ENCODE assay signal across 12 mouse cellular contexts in the genomic region with DNA sequence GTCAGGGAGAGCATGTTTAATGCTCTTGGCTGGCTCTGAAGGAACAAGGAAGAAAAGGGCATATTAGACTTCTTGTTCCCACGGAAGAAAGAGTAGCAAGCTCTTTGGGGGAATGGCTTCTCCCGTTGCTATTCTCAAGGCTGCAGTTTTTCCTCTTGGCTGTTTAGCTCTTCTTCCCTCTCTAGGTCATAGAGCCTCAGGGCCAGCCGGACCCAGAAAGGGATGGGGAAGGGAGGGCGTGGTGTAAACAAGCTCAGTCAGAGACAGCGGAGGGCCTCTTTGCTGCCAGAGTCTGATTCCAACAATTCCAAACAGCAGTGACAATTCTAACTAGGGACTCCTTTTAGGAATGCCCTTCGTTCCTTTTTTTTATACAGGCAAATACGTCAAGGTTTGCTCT. TPM values are rescaled to one million over a fixed set of nuclear protein-coding genes. Genes with fewer than 3 reads are reported as not detected.
DNase-seq lines count a peak whose midpoint lies in the region; ATAC-seq and TF ChIP-seq lines count a peak whose summit lies in the region.
"Had no signal": no experiment of that assay in that cellular context is flagged by ENCODE, and none has a peak within 500 bp of the region (broad histone marks: within the 10 kb centered on the region; RNA-seq: fewer than 3 reads in every experiment).

No protein-coding gene starts in this region.

- no peaks in the 10 kb centered on the region for H3K36me3 ChIP-seq in lung, embryonic 14.5 days (ENCODE audit: insufficient read depth)
- no peaks in the 10 kb centered on the region for H3K36me3 ChIP-seq in heart, embryonic 10.5 days
- H3K36me3 ChIP-seq in intestine, embryonic 14.5 days (ENCODE audit: control insufficient read depth, insufficient read depth, low read length) = no peaks in the 10 kb centered on the region
- H3K36me3 ChIP-seq in stomach, postnatal 0 days (ENCODE audit: control insufficient read depth, insufficient read depth, low read length) = no peaks in the 10 kb centered on the region
- H3K36me3 ChIP-seq: limb, embryonic 10.5 days had no signal

- ATAC-seq in lung, embryonic 14.5 days (ENCODE audit: insufficient read depth) = peak; percentile 75; the same call in 1 of the 2 replicates
- ATAC-seq in intestine, embryonic 14.5 days (replicated peaks; ENCODE audit: low FRiP score, low TSS enrichment, low read depth) = no peak
- no peak for ATAC-seq in stomach, postnatal 0 days (ENCODE audit: low FRiP score, low TSS enrichment)

- no peak for TF ChIP-seq CTCF in lung, embryonic 14.5 days (IDR thresholded peaks at IDR 0.05; ENCODE audit: low read depth)
- TF ChIP-seq CTCF in stomach, postnatal 0 days (IDR thresholded peaks at IDR 0.05; ENCODE audit: low read depth) = no peak

- peak overlapping the region; percentile 39 for H3K4me2 ChIP-seq in lung, embryonic 14.5 days
- peak overlapping the region; percentile 20; the same call in 1 of the 2 replicates for H3K4me2 ChIP-seq in intestine, embryonic 14.5 days (ENCODE audit: low read length)
- H3K4me2 ChIP-seq in stomach, postnatal 0 days (replicated peaks; ENCODE audit: low read depth) = peak overlapping the region; percentile 36; the same call in 1 of the 2 replicates

- H3K9me3 ChIP-seq in lung, embryonic 14.5 days (ENCODE audit: low read depth, low read length) = no peaks in the 10 kb centered on the region
- no peaks in the 10 kb centered on the region for H3K9me3 ChIP-seq in heart, embryonic 10.5 days
- H3K9me3 ChIP-seq in intestine, embryonic 14.5 days (ENCODE audit: control insufficient read depth, low read length) = no peaks in the 10 kb centered on the region
- H3K9me3 ChIP-seq in stomach, postnatal 0 days (ENCODE audit: control insufficient read depth, low read length) = no peaks in the 10 kb centered on the region
- H3K9me3 ChIP-seq: limb, embryonic 10.5 days had no signal

- TF ChIP-seq EP300 in stomach, postnatal 0 days (optimal IDR thresholded peaks at IDR 0.05) = no peak

- no peak overlapping the region for H3K4me3 ChIP-seq in lung, embryonic 14.5 days (ENCODE audit: low read depth, low read length)
- 0 out of 2 replicates have a peak overlapping the region, but pooled peaks have one; percentile 24 for H3K4me3 ChIP-seq in heart, embryonic 10.5 days
- H3K4me3 ChIP-seq in intestine, embryonic 14.5 days (ENCODE audit: low read depth, low read length) = no peak overlapping the region
- no peak overlapping the region for H3K4me3 ChIP-seq in stomach, postnatal 0 days (ENCODE audit: low read depth, low read length)
- H3K4me3 ChIP-seq: limb, embryonic 10.5 days; megakaryocyte, embryonic 14.5 days had no signal

- WGBS in lung, embryonic 14.5 days = 26% methylated on average over 7 of the region's 7 CpGs
- WGBS in heart, embryonic 10.5 days = 49% methylated on average over 7 of the region's 7 CpGs
- 25% methylated on average over 7 of the region's 7 CpGs for WGBS in intestine, embryonic 14.5 days
- 31% methylated on average over 7 of the region's 7 CpGs for WGBS in stomach, postnatal 0 days

- 0 out of 2 replicates have a peak overlapping the region, but pooled peaks have one; percentile 16 for H3K27ac ChIP-seq in lung, embryonic 14.5 days (ENCODE audit: low read depth)
- H3K27ac ChIP-seq in heart, embryonic 10.5 days = peak overlapping the region; percentile 62; the same call in 1 of the 2 replicates
- no peak overlapping the region for H3K27ac ChIP-seq in intestine, embryonic 14.5 days (ENCODE audit: low read depth)
- H3K27ac ChIP-seq in stomach, postnatal 0 days (replicated peaks) = no peak overlapping the region
- H3K27ac ChIP-seq: limb, embryonic 10.5 days had no signal

- peak; percentile 71 for DNase-seq in lung, embryonic 14.5 days
- DNase-seq in lung, postnatal 25 days (ENCODE audit: low spot score) = no peak
- DNase-seq in heart, embryonic 10.5 days (ENCODE audit: low spot score) = no peak
- DNase-seq in intestine, embryonic 14.5 days (ENCODE audit: low spot score) = no peak
- no peak for DNase-seq in stomach, postnatal 0 days (ENCODE audit: low spot score)
- DNase-seq in cerebellum, adult 11 months = no peak
- no peak for DNase-seq in cerebellum, postnatal 14 days
- DNase-seq: cerebellum, adult 9-10 months; right cerebral cortex, postnatal 14 days; thymus, postnatal 14 days had no signal

- no peaks in the 10 kb centered on the region for H3K27me3 ChIP-seq in lung, embryonic 14.5 days (ENCODE audit: insufficient read depth, low read length)
- H3K27me3 ChIP-seq in heart, embryonic 10.5 days (ENCODE audit: insufficient read depth, poor library complexity, severe bottlenecking) = no peaks in the 10 kb centered on the region
- no peaks in the 10 kb centered on the region for H3K27me3 ChIP-seq in intestine, embryonic 14.5 days (replicated peaks; ENCODE audit: control insufficient read depth, insufficient read depth, low read length)
- H3K27me3 ChIP-seq in stomach, postnatal 0 days (ENCODE audit: control insufficient read depth, insufficient read depth, low read length) = no peaks in the 10 kb centered on the region

- no peaks in the 10 kb centered on the region for H3K4me1 ChIP-seq in lung, embryonic 14.5 days (ENCODE audit: insufficient read depth)
- peaks cover 8% of the 10 kb centered on the region for H3K4me1 ChIP-seq in heart, embryonic 10.5 days
- no peaks in the 10 kb centered on the region; the same call in 1 of the 2 replicates for H3K4me1 ChIP-seq in intestine, embryonic 14.5 days (replicated peaks; ENCODE audit: control insufficient read depth, insufficient read depth, low read length)
- no peaks in the 10 kb centered on the region for H3K4me1 ChIP-seq in stomach, postnatal 0 days (replicated peaks; ENCODE audit: control insufficient read depth, insufficient read depth)

- H3K9ac ChIP-seq in lung, embryonic 14.5 days = no peak overlapping the region
- no peak overlapping the region for H3K9ac ChIP-seq in intestine, embryonic 14.5 days (ENCODE audit: low read length)
- no peak overlapping the region for H3K9ac ChIP-seq in stomach, postnatal 0 days (ENCODE audit: low read length)

RNA-seq across cellular contexts. Expression of a gene that starts 7.8 kb away (rescaled TPM):
- polyA plus RNA-seq in lung, embryonic 14.5 days (2014; fragmentation: Nextera tagmentation; extraction: Ambion mirVana) = 0.59 and 1.3 TPM in 2 replicates
- 0.75 and 1.7 TPM in 2 replicates for polyA plus RNA-seq in heart, embryonic 10.5 days (2016; fragmentation: Nextera tagmentation; extraction: Ambion mirVana)
- 0.07 and 0.35 TPM in 2 replicates for polyA plus RNA-seq in intestine, embryonic 14.5 days (2014; fragmentation: Nextera tagmentation; extraction: Ambion mirVana)
- polyA plus RNA-seq in stomach, postnatal 0 days (2015; fragmentation: Nextera tagmentation; extraction: Ambion mirVana) = 1.2 and 1.3 TPM in 2 replicates

RNA-seq across cellular contexts. Expression of a gene that starts 38.7 kb away (rescaled TPM):
- polyA plus RNA-seq in lung, embryonic 14.5 days (2014; fragmentation: Nextera tagmentation; extraction: Ambion mirVana) = 63.6 and 71.0 TPM in 2 replicates
- 62.9 and 72.8 TPM in 2 replicates for polyA plus RNA-seq in heart, embryonic 10.5 days (2016; fragmentation: Nextera tagmentation; extraction: Ambion mirVana)
- polyA plus RNA-seq in intestine, embryonic 14.5 days (2014; fragmentation: Nextera tagmentation; extraction: Ambion mirVana) = 54.3 and 57.0 TPM in 2 replicates
- polyA plus RNA-seq in stomach, postnatal 0 days (2015; fragmentation: Nextera tagmentation; extraction: Ambion mirVana) = 17.8 and 17.9 TPM in 2 replicates

Comparison
In these comparisons a context has a peak if more than half of its experiments do, and no peak if none do; other contexts are left out.
1. H3K27ac ChIP-seq: peak in lung, embryonic 14.5 days (single experiment) and heart, embryonic 10.5 days (single experiment); none in intestine, embryonic 14.5 days (single experiment) and stomach, postnatal 0 days (single experiment).
2. Peak in every context shown above with its lines, with median percentiles within 50 percentile points of each other: H3K4me2 ChIP-seq.